Mouse (Mus musculus) 3T3-L1 (cell line): ENCODE data around the gene Kif22.

Experiments
- DNase-seq: peaks from one replicate; pipeline ENCODE4 v3.0.0-alpha.2; 2015; ENCODE audit warnings: low read depth, low spot score

Gene Kif22

GRCm38 (mm10) chr7:126984667-126985444 lies 57.4 kb downstream of the Kif22 start:
- DNase-seq: no peak

- no peak for DNase-seq
Observed at GRCm38 (mm10) chr7:126983113-126983512, 59.2 kb downstream of the Kif22 start.

GRCm38 (mm10) chr7:126982054-126982453 lies 60.2 kb downstream of the Kif22 start:
- no peak for DNase-seq

GRCm38 (mm10) chr7:126981601-126982000 lies 60.7 kb downstream of the Kif22 start:
- no peak for DNase-seq

GRCm38 (mm10) chr7:126978841-126979240 lies 63.4 kb downstream of the Kif22 start:
- DNase-seq: no peak
